Mouse (Mus musculus) layer of hippocampus, adult 9-10 months (tissue): ENCODE measurements around the gene Cmtr1.
A peak's percentile ranks its signal among the peaks of the same experiment; 100 is the strongest.

ENCODE experiments used
- DNase-seq: peaks from one replicate; pipeline ENCODE4 v3.0.0; 2022; ENCODE audit warnings: low spot score

Gene Cmtr1

DNA sequence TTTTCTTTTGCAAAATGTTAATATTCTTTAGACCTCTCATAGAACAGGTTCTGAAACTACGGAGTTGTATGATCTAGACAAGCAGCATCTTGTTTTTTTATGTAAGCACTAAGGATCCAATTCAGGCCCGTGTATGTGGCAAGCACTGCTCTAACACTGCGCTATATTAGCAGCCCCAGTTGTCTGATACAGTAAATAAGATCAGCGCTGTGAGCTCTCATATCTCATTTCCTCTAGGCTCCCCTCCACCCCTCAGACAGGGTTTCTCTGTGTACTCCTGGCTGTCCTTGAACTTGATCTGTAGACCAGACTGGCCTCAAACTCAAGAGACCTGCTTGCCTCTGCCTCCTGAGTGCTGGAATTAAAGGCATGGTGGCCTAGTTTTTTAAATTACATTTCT, 8.6 kb downstream of the Cmtr1 start:
- no peak for DNase-seq

GRCm38 (mm10) chr17:29669936-29670335, 9.5 kb downstream of the Cmtr1 start:
- no peak for DNase-seq

DNA sequence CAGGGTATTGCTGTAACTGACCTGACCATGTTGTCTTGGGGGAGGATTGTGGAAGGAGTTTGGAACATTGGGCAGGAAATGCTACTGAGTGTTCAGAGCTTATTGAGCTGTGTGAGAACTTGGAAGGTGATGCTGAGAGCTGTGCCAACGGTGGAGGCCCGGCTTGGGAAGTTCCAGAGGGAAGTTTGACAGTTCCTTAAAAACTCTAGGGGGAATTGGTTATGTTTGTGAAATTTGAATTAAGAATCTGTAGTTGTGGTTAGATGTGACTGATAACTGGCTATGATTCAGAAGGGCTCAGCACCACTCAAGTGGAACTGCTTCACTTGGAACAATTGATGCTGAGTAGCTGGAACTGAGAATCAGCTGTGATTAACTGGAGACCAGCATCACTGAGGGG, 10.6 kb downstream of the Cmtr1 start:
- DNase-seq = no peak

DNA sequence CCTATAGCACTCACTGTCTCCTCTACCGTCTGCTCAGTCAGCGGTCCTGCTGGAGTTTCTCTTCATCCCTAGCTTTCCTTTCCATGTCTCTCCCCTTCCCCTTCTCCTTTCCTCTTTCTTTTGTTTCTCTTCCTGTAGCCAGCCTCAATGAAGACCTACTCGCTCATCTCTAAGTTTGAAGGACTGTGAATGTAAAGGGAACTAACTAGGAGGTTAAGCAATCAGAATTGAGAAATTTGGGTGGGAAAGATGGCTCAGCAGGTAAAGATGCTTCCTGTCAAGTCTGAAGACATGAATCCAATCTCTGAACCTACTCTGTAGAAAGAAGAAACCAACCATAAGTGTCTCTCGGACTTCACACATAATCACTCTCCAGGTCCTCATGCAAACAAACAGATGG, 12.9 kb downstream of the Cmtr1 start:
- DNase-seq = no peak

- no peak for DNase-seq
Measured at GRCm38 (mm10) chr17:29678526-29678925, 18.1 kb downstream of the Cmtr1 start.

DNA sequence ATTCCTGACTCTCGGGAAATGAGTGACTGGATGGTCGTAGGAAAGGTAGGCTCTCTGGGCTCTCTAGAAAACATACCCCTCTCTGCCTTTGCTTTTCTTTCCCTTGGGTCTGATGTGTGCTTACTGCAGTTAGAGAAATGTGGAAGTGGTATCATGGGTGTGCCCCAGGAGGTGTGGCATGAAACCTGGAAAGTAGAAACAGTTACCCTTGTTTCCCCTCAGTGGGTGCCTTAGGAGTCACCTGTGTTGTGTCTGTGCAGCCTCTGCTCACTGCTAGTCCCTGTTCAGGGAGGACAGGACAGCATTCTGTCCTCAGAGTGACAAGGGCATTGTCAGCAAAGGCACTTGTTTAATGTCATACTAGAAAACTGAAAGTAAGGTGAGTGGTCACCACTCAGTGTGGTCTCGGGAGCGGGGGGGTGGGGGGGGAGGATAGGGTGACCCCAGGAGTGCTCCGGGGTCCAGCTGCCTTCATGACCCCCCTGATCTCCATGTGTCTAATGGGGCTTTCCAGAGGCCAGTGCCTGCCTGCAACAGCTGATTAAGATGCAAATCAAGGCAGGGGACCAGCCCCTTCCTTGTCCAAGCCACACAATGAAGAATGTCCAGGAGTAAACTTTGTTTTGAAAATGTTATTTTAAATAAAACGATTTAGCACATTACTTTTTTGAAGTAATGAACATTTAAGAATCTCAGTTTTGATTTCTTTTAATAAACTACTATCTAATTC, 18.8 kb downstream of the Cmtr1 start:
- DNase-seq = no peak

DNA sequence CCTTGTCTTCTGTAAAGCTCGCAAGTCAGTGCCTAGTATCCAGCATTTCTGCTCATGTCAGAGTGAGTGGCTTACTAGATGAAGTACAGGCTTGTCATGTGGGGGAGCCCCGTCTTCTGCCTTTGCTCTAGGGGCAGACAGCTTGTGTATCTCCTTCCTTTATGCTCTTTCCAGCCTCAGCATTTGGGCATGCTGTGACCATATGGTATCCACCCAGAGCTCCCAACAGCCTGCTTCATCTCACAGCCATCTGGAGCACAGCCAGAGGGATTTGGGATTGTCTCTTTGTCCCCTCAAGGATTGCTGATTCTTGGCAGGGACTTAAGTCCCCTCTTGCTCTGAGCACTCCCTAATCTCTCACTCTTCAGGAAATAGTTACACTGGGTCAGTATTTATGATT, 19.8 kb downstream of the Cmtr1 start:
- no peak for DNase-seq

GRCm38 (mm10) chr17:29680921-29681320, 20.5 kb downstream of the Cmtr1 start:
- no peak for DNase-seq

- DNase-seq = no peak
Measured at GRCm38 (mm10) chr17:29681669-29682068, 21.3 kb downstream of the Cmtr1 start.

DNA sequence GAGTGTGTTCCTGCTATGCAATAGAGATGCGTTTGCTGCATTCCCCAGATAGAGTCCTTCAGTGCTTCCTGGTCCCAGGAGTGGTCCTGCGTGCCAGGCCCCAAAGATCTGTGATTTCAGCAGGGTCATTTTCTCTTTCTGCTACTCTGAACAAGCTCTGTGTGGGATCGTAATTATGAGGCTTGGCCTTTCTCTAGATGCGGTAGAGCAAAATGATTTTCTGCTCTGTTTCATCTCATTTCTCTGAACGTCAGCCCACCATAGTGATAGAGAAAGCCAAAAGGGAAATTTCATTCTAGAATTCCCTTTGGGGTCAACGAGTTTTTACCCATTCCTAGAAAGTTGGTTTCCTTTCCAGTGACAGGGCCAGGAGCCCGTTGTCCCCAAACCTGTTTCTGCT, 21.9 kb downstream of the Cmtr1 start:
- no peak for DNase-seq

GRCm38 (mm10) chr17:29683127-29683526, 22.7 kb downstream of the Cmtr1 start:
- no peak for DNase-seq

DNA sequence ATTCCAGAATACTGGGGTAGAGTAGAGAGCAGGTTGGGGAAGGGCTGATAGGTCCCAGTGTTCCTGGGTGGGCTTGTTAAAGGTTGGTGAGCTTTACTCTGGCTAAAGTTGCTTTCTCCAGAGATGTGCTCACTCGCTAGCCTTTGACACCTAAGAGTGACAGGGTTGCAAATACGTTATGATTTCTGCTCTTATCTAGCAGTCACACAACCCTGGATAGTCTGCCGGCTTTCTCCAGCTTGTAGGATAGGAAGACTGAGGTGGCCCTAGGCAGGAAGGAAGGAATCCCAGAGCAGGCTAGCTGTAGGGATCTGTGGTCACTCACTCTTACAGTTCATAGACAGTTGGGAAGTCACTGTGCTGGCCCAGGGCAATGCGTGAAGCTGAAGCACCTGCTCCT, 23.9 kb downstream of the Cmtr1 start:
- no peak for DNase-seq

- no peak for DNase-seq
Measured at GRCm38 (mm10) chr17:29686771-29687170, 26.4 kb downstream of the Cmtr1 start.

DNA sequence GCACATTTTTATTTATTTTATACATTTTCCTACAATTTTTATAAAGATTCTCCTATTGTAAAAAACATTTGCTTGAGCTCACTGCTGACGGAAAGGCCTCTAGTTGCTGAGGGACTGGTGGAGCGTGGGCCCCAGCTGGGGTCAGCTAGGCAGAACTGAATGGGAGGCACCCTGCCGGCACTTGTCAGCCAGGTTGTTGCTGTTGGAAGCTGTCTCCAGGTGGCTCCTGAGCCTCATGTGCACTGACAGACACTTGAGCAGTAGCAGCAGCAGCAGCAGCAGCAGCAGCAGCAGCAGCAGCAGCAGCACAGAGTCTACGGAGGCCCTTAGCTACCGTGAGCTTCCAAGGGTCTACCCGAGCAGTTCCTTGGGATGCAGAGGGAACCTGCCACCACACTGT, 27.0 kb downstream of the Cmtr1 start:
- no peak for DNase-seq

DNA sequence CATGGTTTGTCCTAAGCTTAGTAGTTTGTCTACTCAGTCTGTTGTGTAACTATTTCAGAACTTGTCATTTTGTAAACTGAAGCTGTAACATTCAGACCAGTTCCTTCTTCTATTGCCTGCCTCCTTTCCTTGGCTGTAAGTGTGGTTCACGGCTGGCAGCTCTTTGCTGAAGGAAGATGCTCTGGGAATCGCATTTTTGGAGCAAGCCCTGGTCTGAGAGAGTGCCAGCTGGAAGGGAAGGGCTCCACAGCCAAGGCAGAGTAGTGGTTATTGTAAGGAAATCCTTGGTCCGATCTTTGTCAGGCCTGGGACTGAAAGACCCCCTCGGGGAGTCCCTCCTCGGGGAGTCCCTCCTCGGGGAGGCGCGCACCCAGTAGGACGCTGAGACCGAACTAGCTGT, 28.2 kb downstream of the Cmtr1 start:
- DNase-seq = no peak

DNA sequence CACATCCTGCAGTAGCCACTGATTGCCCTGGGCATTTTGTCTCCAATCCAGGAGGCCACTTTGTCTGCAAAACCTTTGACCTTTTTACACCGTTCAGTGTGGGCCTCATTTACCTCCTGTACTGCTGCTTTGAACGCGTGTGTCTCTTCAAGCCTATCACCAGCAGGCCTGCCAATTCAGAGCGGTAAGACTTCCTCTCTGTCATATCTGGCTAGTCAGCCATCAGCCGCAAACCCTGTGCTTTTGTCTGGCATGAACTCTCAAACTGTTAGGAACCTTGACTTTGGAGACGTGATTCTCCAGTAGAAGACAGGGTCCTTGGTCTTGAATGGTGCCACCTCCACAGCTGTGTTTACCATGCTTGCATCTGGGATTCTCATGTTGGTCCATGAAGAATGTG, 29.9 kb downstream of the Cmtr1 start:
- DNase-seq = no peak

DNA sequence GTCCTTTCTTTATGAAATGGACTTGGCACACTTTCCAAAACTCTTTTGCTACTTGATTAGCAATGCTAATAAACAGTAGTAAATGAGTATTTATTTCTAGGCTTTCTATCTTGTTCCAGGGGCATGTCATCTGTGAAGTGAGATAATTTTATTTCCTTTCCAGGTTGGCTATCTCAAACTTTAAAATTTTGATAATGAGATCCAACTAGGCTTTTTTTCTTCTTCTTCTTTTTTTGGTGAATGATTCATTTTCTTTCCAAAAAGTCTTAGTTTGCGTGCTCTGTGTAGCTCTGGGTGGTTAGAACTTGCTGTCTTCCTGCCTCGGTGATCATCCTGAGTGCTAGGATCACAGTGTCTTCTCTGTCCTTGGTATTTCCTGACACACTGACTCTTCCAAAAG, 32.4 kb downstream of the Cmtr1 start:
- DNase-seq = no peak

DNA sequence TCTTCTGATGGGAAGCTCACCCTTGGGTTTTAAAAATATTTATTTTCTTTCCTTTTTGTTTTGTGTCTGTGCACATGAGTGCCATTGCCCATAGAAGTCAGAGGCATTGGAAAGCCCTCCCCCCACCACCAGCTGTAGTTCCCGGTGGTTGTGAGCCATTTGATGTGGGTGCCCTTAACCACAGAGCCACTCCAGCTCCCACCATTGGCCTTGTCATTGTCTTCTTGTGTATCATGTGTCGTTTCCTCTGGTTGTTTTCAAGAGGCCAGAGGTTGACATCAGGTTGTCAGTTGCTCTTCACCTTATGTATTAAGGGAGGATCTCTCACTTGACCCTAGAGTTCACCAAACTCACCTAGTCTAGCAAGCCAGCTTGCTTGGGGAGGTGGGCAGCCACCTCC, 33.2 kb downstream of the Cmtr1 start:
- DNase-seq = no peak

GRCm38 (mm10) chr17:29694516-29694915, 34.1 kb downstream of the Cmtr1 start:
- no peak for DNase-seq

GRCm38 (mm10) chr17:29696940-29697339, 36.5 kb downstream of the Cmtr1 start:
- DNase-seq = no peak

DNA sequence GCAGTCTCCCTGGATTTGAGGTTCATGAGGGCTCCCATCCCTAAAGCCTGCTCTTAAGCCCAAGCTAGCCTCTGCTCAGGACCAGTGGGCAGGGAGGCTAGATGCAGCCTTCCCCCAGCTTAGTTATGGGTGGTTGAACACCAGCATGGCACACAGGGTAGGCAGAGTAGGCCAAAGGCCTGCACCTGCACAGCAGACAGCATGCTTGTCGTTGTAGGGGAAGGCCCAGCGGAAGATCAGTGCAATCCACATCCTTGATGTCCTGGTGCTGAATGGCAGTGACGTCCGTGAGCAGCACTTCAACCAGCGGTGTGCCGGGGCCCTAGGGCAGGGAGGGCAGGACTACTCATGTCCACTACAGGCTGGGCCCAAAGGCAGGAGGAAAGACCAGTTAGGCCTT, 38.0 kb downstream of the Cmtr1 start:
- DNase-seq = no peak

DNA sequence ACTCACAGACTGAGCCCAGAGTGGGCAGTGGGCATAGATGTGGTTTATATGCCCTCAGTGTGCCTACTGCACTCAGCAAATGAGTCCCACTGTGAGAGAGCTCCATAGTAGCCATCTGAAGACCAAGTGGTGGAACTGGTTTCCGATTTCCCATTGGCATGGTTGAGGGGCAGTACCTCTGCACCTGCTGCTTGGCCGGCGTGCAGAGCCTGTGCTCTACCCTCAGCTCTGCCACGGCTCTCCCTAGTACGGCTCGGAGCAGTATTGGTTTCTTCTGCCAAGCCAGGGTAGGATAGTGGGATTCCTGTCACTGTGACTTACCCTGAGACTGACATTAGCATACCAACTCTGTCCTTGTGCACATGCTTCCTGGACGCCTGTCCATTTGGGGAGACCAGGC, 40.2 kb downstream of the Cmtr1 start:
- DNase-seq = no peak

DNA sequence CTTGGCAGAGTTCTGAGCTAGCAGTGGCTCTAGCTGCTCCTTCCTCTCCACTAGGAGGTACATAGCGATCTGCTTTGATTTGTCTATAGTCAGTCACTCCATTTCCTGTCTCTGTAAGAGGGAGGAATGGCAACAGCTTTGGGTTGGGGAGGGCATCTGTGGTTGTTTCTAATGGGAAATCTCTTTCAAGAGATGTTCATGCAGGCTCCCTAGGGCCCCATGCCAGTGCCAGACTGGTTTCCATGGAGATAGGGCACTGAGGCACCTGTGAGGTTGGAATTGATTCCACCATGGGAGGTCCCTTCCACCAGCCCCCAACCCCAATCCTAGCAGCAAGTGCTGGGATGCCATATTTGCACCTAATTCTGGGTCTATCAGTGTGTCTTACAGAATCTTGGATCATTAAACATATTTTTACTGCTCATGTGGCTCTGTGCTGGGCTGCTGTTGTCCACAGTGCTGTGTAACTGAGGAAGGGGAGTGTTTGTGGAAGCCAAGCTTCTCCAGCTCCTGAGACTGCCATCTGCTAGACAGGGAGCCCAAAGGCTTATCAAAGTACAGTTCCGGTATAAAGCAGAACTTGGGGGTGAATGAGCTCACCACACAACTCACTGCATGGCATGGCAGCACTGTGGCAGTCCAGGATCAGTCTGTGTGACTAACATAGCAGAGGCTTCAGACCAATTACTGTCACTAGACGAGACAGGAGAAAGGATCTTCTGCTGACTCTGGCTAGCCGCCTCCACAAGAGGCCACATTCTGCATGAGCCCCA, 42.7 kb downstream of the Cmtr1 start:
- peak; percentile 52 for DNase-seq

DNA sequence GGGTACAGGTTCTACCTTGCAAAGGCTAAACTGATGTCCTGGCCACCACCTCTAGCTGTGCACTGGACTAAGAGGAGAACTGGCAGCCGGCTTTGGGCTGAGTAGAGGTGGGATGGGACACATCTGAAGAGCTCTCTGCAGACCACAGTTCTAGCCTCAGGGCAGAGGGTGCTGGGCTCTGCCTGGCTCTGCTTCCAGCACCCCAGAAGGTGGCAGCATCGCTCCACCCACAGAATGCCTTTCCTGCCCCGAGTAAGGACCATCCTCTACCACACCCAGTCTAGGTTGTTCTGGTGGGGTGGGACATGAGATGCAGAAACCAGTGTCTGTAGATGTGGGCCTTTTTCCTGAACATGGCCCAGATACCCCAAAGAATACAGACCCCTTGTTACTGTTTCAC, 44.4 kb downstream of the Cmtr1 start:
- no peak for DNase-seq
